Mouse (Mus musculus): Measurements from ENCODE around the gene Lrrc8c.
"Not testable (repeated sequence)": the region's sequence is repeated elsewhere in the genome, so short reads cannot be mapped to it uniquely, and the experiment has no call there.

Lrrc8c gene

GRCm38 (mm10) chr5:105638266-105638665 lies 119.1 kb downstream of the Lrrc8c start:
- not testable (repeated sequence) for DNase-seq (ENCODE audit: low spot score)

GRCm38 (mm10) chr5:105638916-105639315 lies 119.7 kb downstream of the Lrrc8c start:
- DNase-seq (ENCODE audit: low spot score) = no peak

GRCm38 (mm10) chr5:105639363-105639762 lies 120.2 kb downstream of the Lrrc8c start:
- no peak for DNase-seq (ENCODE audit: low spot score)

GRCm38 (mm10) chr5:105642517-105642916 lies 123.3 kb downstream of the Lrrc8c start:
- no peak for DNase-seq (ENCODE audit: low spot score)

GRCm38 (mm10) chr5:105643276-105643675 lies 124.1 kb downstream of the Lrrc8c start:
- no peak for DNase-seq (ENCODE audit: low spot score)

GRCm38 (mm10) chr5:105644195-105644594 lies 125.0 kb downstream of the Lrrc8c start:
- DNase-seq (ENCODE audit: low spot score) = no peak

- DNase-seq (ENCODE audit: low spot score) = no peak
Measured at GRCm38 (mm10) chr5:105647094-105647493, 127.9 kb downstream of the Lrrc8c start.

GRCm38 (mm10) chr5:105648648-105649287 lies 129.6 kb downstream of the Lrrc8c start:
- no peak for DNase-seq (ENCODE audit: low spot score)

GRCm38 (mm10) chr5:105649514-105650001 lies 130.4 kb downstream of the Lrrc8c start:
- no peak for DNase-seq (ENCODE audit: low spot score)

GRCm38 (mm10) chr5:105650728-105651479 lies 131.7 kb downstream of the Lrrc8c start:
- no peak for DNase-seq (ENCODE audit: low spot score)

GRCm38 (mm10) chr5:105651561-105651991 lies 132.4 kb downstream of the Lrrc8c start:
- DNase-seq (ENCODE audit: low spot score) = no peak

GRCm38 (mm10) chr5:105654237-105655063 lies 135.3 kb downstream of the Lrrc8c start:
- peak; percentile 84 for DNase-seq (ENCODE audit: low spot score)

GRCm38 (mm10) chr5:105655100-105655734 lies 136.0 kb downstream of the Lrrc8c start:
- DNase-seq (ENCODE audit: low spot score) = no peak

GRCm38 (mm10) chr5:105661894-105662293 lies 142.7 kb downstream of the Lrrc8c start:
- DNase-seq (ENCODE audit: low spot score) = no peak

All from retina, embryonic 14.5 days (tissue).